Mouse (Mus musculus) lung, postnatal 25 days (tissue): ENCODE data around the gene Casp9.
"Not testable (repeated sequence)": the region's sequence is repeated elsewhere in the genome, so short reads cannot be mapped to it uniquely, and the experiment has no call there.

ENCODE experiments used
- DNase-seq: peaks from one replicate; pipeline ENCODE4 v3.0.0; 2022; ENCODE audit warnings: low spot score

Gene Casp9

DNA sequence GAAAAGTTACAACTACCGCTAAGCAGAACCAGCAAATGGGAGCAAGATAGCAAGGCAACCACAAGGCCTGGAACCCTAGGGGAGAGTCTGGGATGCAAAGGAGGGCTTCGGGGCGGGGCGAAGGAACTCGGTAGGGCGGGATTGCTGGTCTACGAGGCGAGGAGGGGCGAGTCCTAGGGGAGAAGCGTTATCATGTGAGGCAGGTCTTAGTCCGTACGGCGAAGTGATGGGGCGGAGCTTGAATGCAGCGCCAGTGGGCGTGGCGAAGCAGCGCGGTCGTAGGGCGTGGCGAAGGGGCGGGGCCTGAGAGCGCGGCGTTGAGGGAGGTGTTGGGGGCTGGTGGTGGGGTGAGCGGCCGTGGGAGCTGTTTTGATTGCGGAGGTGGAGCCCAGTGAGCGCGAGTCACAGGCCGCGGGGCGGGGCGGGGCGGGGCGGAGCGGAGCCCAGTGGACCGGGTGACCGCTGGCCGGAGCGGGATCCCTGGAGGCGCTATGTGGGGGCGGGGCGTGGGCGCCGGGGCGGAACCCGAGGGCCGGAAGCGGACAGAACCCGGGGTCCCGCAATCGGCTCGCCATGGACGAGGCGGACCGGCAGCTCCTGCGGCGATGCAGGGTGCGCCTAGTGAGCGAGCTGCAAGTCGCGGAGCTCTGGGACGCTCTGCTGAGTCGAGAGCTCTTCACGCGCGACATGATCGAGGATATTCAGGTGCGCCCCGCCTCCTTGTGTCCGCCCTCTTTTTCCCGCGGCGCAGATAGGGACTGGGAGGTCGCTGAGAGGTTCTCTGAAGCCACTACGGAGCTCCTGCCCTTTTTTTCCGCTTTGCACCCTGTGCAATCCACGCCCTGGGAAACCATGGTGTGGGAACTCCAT lies at the start of gene Casp9:
TSS of gene Casp9 (plus strand) at position 331 of the 870 bp plus-strand sequence.
- peak; percentile 98 for DNase-seq

DNA sequence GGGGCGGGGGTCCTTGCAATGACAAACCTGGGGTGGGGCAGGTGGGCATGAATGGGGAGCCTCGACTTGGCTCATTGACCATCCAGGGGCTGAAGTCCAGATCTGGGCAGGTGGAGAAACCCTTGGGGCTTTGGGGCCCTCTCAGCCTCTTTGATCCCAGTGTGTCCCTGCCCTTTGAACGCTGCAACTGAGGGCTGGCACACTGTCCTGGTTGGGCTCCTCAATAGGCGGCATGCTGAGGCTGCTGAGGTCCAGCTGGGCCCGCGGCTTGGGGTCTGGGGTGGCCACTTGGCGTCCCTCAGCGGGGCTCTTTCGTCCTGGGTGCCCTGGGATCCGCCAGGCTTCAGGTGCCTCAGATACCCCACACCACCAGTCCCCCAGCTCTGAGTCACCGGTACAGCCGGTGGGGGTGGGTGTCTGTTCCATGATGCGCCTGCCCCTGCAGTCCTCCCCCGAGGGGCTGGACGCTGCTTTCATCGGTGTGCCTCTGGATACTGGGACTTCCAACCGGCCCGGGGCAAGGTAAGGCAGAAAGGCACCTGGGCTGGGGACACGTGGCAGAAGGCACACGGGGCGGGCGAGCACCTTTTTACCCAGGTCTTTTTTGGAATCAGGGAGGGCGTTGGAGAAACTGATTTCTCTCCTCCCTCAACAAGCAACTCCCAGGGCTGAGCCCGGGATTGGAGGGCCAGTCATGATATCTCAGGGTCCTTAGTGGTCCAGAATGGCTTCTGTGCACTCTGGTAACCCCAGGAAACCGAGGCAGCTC lies 46.6 kb upstream of the Casp9 start, which contains the start of gene Agmat:
TSS of gene Agmat (plus strand) at position 95 of the 769 bp plus-strand sequence.
- DNase-seq = no peak

DNA sequence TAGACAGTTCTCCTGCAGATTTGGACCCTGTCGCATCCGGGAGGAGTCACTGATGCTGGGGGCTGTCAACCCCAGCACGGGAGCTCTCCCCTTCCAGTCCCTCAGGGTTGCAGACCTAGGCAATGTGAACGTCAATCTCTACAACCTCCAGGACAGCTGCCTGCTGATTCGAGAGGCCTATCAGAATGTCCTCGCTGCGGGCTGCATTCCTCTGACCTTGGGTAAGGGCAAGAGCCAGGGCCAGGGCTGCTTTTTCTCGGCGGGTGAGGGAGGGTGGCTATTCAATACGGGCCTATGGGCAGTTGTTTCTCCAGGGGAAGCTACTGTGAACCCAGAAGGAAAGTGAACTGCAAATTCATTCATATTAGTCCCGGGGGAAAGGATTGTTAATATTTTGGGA lies 43.9 kb upstream of the Casp9 start:
- DNase-seq = no peak

DNA sequence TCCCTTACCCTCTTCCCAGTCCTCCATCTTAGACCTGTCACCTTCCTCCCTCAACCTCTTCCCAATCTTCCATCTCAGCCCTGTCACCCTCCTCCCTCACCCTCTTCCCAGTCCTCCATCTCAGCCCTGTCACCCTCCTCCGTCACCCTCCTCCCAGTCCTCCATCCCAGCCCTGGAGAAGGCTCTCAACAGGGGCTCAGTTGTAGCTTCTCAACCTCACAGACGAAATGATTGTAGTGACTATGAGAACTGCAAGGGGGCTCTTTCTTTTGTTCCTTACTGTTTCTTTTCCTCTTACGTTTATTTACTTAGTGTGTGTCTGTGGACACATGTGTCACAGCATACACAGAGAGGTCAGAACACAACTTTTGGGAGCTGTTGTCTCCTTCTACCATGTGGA lies 42.6 kb upstream of the Casp9 start:
- no peak for DNase-seq

DNA sequence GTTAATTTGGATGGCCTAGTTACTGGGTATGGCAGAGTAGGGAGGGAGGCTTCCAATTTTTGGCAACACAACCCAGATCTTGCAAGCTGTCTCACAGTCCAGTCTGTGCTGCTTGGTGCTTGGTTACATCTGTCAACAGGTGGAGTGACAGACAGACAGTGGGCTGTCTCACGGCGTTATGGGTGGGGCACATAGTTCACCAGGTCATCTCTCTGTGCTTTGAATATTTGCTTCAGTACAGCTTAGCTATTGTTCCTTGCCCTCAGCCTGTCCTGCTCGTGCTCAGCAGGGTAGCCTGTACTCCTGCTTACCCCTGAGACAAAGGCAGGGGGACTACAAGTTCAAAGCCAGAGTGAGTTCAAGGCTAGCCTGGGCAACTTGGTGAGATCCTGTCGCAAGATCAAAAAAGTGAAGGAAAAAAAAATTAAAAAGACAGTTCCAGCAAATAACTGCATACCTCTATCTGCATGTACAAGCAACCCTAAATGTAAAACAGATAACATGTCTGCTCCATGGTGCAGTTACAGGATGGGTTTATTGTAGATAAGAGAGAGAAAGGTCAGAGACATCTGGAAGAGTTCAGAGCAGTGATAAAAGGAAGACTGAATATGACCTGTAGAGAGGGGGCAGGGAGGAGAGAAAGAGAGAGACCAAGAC lies 41.9 kb upstream of the Casp9 start:
- no peak for DNase-seq

DNA sequence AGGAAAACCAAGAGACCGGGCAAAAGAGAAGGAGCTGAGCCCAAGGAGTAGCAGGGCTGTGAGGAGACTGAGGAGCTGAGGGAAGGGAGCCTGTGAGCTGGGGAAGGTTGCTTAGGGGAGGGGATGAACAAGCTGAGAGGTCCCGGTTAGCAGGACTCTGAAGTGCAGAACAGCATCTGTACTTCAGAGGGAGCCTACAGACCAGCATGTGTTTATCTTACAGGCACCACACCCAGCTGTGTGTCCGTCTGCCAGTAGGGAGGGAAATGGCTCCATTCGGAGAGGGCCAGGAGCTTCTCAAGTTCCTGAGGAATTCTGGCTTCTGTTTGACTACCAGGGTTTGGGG lies 41.4 kb upstream of the Casp9 start:
- peak; percentile 14 for DNase-seq

DNA sequence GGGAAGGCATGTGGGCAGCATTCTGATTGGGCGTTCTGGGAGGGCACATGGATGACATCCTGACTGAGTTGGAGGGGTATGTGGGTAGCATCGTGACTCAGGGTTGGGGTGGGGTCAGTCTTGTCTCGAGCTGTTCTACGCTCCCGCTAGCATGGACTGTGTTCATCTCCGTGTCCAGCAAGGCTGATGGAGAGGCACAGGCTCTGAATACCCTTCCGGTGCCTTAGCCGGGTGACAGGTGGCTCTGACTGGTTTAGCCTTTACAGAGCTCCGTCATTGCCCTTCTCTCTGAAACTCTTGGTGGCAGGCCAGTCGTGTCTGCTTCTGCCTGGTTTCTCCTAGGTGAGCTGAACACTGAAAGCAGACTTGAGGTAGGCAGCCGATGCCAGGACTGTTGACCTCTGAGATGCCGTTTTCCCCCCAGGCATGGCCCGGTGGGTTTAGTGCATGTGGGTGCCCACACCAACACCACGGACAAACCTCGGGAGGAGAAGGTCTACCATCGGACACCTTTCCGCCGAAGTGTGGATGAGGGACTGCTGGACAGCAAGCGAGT lies 38.0 kb upstream of the Casp9 start:
- no peak for DNase-seq

DNA sequence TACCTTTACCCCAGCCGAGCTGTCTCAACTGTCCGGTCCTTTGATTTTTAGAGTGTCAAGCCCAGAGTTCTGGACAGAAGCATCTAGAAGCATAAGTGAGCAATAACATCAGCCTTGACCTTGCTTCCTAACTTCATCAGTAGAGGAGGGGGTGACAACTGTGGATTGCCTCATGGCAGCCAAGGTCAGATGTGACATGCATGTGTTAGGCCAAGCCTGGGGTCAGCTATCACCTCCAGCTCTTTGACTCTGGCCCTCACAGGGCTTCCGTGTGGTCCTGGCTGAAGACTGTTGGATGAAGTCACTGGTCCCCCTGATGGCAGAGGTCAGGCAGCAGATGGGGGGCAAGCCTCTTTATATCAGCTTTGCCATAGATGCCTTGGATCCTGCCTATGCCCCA lies 36.3 kb upstream of the Casp9 start:
- no peak for DNase-seq

DNA sequence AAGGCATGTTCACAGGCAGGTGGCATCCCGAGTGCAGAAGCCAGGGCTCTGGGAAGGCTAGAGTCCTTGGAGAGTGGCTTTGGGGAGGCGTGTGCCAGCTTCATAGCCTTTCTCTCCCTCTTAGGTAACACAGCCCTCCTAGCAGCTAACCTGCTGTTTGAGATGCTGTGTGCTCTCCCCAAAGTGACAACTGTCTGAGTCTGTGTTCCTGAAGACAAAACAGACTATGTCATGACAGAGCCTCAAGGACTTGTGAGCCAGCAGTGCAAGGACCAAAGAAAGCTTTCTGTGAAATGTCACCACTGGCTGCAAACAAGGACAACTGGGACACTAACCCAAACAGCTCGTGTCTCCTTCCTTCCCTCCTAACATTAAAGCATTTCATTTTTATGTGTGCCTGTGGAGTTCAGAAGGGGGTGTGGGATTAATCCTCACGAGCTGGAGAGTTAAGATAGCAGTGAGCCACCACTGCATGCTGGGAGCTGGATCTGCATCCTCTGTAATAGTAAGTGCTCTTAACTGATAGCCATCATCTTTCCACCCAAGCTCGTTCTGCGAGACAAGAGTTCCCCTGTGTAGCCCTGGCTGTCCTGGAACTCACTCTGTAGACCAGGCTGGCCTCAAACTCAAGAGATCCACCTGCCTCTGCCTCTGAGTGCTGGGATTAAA lies 34.4 kb upstream of the Casp9 start:
- no peak for DNase-seq

DNA sequence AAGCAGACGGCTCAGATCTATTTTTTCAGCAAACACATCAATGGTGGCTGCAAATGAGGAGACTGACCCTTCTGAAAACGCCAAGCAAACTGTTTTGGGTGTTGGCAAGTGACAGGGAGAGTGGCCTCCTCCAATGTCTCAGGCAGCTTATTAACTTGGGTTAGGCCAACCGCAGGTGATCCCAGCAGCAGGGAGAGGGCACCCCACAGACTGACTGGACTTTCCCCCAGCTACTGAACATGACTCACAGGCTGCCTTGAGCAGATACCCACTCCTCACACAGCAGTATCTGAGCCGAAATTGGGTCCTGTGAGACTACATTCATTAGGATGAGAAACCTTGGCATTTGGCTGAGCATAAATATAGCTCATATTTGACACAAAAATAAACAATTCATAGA lies 32.5 kb upstream of the Casp9 start:
- DNase-seq = no peak

DNA sequence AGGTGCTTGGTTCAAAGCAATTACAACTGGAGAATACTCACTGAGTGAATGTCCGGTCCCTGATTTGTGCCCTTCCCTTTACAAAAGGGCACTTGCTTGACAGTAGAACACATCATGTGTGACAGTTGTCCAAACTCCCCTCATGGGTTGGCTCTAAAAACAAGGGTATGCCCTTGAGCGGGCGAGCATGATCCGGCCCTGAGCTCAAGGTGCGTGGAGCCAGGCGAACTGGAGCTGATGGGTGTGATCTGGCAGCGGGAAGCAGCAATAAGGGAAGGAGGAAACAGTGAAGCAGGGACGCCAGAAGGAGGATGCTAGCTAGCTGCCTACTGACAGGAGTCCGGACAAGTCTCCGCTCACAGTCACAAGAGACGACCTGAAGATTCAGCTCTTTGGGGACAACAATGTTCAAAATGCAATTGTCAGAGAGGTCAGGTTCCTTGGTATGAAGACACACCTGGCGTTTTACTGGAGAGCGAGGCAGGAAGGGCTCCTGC lies 31.3 kb upstream of the Casp9 start:
- DNase-seq = no peak

DNA sequence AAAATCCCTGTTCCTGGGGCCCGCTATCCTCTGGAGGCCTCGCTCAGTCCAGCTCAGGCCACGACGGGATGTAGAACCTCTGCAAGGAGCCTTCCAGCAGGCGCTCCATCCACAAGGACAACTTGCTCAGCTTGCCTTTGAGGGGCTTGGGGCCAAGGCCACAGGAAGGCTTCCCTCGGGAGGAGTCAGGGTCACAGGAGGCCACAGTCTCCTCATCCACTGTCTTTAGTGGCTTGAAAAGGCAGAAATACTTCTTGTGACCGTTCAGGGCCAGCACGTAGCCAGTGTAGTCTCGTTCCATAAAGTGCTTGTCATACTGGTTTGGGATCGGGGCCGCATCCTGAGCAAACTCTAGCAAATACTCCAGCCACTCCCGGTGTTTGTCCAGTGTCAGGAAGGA lies 29.9 kb upstream of the Casp9 start:
- DNase-seq = no peak

DNA sequence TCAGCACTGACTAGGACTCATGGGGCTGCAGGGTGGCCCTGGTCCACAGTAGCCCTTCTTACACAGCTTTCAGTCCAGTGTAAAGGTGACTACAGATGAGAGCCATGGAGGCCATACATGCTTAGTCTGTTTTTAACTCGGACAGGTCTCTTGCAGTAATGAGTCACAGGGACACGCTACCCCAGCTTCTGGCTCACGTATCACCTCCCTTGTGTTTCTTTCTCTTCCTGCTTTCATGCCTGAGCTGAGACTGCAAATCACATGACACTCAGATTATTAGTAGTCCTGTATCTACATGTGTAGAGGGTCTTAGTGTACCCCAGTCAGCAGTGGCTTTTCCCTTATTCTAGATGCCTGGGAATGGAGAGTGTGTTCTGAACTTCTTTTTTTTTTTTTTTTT lies 28.4 kb upstream of the Casp9 start:
- no peak for DNase-seq

DNA sequence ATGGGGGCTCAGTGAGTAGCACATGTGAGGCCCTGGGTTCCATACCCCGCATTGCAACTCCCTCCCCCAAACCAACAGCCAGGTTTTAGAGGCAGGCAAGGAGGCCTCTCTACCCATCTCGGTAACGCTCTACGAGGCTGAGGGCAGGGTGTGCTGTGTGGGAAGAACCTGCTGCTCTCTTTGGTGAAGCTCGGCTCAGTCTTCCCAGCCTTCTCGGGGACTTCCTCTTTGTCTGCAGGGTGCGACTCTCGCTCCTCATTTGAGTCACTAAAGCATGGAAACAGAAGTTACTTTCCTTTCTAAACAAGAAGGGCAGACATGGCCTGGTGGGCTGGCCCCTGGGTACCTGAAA lies 27.1 kb upstream of the Casp9 start:
- DNase-seq = no peak

DNA sequence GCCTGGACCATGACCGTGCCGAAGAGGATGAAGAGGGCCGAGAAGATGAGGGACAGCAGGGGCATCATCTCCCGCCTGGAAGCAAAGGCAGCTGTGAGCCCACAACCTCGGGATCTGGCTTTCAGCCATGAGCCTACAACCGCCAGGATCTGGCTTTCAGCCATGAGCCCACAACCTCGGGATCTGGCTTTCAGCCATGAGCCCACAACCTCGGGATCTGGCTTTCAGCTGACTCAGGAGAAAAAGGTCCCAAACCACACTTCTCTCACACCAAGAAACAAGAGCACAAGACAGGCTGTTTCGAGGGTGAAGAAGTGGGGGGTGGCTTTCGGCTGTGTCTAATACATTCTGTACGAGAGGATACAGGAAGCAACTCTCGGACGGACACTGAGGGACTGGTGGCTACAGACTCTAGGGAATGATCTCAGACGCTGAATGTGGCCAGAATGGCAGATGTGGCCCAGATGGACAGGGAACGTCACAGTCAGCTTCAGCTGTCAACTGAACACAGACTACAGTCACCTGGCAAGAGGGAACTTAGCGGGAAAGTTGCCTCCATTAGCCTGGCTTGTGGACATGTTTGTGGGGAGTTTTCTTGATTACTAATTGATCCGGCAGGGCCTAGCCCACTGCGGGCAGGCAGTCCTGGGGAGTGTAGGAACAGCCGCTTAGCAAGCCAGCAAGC lies 26.6 kb upstream of the Casp9 start:
- DNase-seq = no peak

DNA sequence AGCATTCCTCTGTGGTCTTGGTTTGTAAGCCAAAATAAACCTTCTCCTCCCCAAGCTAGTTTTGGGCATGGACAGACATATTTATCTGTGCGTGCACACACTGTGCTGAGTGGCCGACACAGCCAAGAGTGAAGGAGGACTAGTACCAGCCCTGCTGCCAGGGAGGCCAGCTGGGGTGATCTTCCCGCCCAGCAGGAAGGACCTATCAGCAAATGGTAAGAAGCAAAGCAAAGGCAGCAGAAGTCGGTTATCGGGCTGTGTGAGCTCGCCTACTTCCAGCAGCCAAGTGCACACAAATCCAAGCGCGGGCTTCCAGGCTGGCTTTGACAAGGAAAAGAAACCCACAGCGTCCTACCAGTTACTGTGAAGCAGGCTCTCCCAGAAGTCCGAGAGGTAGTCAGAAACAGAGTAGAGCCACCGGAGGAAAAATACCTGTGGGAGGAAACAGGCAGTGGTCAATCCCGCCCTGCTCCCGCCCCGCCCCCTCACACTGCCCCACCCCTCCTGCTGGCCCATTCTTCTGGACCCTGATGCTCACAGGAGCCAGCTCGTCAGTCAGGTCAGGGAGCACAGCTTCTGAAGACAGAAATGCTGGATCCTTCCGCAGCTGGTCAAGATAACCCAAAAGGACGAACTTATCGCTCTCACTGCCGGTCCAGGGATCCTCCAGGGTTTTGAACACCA lies 25.9 kb upstream of the Casp9 start:
- DNase-seq = peak; percentile 74

DNA sequence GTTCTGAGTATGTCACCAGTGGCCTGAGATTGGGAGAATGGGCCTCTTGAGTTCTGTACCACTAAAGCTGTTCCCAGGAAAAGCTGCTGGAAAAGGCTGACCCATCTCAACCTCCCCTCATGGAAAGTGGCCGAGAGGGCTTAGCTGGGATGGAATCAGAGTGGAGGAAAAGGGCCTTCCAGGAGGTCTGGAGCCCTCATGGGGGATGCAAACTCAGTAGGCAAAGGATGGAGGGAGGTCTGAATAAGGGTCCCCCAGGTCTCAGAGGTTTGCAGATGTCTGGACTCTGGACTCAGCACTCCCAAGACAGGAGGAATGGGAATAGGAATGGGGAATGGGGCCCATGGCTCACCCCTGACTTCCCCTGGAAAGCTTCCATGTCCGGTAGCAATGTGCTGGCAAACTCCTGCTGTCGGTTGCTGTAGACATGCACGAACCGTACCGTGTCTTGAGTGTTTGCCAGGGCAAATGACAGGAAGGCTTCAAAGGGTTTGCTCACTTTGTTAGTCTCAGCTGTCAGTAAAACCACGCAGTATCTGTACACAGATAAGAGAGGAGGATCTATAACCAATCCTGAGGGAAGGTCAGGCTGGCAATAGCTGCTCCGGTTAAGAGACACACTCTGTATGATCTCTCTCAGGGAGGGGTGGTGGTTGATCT lies 23.8 kb upstream of the Casp9 start:
- DNase-seq = no peak

DNA sequence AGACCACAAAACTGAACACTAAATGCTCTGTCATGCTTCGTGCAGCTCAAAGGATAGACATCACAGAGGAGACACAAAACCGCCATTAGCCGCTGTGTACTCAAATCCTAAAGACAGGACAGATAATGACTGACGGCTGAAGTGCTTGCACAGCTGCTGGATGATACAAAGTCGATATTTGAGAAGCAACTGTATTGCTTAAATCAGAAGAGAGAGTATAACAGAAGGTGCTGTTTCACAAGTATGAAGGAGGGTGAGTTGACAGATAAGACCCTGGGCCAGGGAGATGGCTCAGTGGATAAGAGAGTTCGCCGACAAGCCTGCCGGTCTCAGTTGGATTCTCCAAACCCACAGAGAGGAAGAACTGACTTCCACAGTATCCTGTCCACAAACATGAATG lies 21.6 kb upstream of the Casp9 start:
- DNase-seq = no peak

DNA sequence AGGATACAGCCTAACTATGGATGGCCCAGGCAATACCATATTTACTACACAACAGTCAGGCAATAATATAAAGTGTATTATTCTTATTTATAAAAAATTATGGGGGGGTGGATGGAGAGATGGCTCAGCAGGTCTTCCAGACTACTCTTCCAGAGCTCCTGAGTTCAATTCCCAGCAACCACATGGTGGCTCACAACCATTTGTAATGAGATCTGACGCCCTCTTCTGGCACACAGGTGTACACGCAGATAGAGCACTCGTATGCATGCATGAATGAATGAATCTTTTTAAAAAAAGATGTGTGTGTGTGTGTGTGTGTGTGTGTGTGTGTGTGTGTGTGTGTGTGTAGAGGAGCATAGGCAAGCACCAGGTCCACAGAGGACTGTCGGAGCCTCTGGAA lies 20.4 kb upstream of the Casp9 start:
- not testable (repeated sequence) for DNase-seq

DNA sequence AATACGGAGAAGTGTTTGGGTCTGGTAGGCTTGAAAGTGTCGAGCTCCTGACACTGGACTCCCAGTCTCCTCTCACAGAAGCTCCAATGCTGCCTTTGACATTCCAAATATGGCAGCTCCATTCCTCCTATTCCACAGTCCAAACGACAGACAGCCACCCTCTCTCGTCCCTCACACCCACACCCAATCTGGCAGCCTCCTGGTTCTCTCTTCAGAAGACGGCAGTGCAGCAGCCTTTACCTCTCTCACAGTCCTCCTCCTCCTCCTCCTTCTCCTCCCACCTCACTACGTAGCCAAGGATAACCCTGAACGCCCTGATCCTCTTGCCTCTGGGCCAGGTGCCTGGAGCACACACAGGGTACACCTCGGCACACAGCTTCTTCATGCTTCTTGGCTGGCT lies 13.6 kb upstream of the Casp9 start:
- DNase-seq = no peak
